Mouse (Mus musculus): ENCODE results near the gene Ttc7b. TPM values are rescaled to one million over a fixed set of nuclear protein-coding genes. Genes with fewer than 3 reads are reported as not detected.

The Ttc7b gene
- total RNA-seq, 2 experiments from 2014 or later: 138 to 139 TPM

DNA sequence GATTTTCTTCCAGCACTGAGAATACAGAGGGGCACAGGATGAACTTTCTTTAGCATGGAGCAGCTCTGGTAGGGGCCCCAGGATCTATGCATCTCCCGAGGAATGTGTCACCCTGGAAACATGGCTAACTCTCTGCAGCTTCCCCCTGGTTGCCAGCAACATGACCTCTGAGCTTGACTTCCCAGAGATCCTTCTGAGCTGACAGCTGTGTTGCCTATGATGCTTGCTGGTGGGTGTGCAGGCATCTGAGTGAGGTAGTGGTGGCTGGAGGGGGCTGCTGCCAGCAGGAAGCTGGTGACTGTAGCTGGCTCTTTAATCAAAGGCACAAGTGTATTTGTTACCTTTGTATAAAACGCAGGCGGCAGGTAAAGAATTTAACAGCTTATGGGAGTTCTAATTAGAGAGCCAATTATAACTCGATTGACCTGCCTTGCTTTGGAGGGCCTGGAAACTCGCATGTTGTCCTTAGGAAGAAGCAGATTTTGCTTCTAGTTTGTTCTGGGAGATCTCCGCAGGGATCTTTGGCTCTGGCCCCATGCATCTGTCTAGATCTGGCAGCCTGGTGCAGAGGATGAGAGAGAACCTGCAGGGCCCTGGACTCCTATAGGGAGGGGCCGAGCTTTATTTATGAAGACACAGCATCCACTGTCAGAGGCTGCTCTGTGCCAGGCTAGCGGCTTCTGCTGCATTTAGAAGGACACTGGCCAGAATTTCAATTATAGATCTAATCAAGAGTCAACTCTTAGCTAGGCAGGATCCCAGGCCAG lies 205.3 kb downstream of the Ttc7b start:
- no peak for DNase-seq
- intact Hi-C loops (cut with DNase I): no loop called here

DNA sequence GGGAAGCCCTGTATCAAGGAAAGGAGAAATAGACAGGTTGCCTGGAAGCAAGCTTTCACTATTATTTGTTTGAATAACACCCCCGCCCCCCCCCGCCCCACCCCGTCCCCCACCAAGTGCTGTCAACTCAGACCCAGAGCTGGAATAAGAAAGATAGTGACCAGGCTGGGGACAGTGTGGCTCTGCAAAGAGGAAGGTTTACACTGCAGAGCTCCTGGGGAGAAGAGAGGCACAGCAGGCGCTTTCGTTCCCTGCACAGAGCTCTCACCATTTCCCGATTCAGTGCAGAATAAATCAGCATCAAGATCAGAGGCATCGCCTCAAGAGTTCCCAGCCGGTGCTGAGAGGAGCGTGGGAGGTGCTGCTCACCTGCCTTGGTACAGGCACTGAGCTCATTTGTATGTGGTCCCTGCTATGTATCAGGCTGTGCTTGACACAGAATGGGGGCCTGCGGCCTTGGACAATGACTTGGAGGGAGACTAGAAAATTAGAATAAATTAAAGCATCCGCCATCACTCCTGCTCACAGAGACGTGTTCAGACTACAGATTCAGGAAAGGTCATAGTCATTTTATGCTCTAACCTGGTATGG lies 206.7 kb downstream of the Ttc7b start:
- intact Hi-C loops (cut with DNase I): no loop called here
- DNase-seq: no peak

DNA sequence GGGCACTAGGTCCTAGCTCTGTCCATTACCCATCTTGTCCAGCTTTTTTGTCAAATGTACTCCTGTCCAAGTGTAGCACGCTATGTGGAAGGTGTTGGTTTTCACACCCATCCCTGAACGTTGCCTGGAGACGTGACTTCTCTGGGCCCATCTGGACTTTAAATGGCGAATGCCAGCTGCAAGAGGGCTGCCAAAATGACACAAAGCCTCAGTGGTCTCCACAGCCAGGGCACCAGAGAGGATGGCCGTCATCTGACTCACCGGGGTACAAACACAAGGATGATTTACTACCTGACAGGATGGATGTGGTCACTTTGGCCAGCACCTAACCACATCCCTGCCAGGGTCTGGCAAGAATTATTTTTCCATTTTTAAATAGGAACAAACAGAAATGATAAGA lies 207.4 kb downstream of the Ttc7b start:
- intact Hi-C loops (cut with DNase I): no loop called here
- DNase-seq: no peak

DNA sequence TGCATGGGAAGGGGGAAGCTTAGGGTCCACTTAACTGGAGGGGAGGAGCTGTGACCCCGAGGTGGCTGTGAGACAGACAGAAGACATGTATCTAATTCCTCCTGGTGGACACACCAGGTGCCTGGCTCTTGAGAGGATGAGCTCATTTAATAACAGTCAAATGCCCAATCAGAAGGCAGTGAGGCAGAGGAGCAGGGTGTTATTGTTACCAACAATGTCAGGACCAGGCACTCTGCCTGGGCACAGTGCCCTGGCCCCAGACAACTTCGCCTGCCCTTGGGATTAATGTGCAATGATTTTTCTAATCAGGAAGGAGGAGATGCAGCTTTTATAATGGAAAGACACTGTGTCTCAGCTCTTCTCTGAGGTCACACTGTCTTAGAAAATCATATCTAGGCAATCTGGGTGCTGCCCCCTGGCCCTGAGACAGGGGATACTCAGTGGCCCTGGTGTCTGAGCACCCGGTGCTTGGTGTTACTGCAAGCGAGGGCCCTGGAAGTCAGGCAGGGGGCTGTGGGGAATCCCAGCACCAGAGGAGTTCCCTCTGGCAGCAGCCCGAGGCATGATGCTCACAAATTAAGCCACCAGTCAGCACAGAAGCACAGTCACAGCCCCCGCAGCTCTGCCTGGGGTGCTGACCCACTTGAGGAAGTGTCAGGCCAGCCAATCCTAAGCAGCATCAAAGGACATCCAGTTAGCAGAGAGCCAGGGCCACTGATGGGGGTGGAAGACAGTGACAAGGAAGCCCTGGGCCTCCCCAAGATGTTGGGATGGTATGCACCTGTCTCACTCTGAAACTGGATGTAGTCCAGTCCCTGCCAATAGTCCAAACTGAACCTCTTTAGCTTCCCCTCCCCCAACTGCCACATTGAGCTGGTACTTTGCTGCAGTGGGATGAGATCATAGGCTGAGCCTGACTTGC lies 209.9 kb downstream of the Ttc7b start:
- intact Hi-C loops (cut with DNase I): no loop called here

GRCm38 (mm10) chr12:100309201-100309600 lies 211.4 kb downstream of the Ttc7b start:
- DNase-seq: no peak
- intact Hi-C loops (cut with DNase I): loop anchor here (5.0 kb wide), 1 partner anchor 107 kb away; no protein-coding TSS in a partner anchor

More for the DNA sequence above, 209.9 kb downstream of the Ttc7b start:
- DNase-seq: no peak

DNA sequence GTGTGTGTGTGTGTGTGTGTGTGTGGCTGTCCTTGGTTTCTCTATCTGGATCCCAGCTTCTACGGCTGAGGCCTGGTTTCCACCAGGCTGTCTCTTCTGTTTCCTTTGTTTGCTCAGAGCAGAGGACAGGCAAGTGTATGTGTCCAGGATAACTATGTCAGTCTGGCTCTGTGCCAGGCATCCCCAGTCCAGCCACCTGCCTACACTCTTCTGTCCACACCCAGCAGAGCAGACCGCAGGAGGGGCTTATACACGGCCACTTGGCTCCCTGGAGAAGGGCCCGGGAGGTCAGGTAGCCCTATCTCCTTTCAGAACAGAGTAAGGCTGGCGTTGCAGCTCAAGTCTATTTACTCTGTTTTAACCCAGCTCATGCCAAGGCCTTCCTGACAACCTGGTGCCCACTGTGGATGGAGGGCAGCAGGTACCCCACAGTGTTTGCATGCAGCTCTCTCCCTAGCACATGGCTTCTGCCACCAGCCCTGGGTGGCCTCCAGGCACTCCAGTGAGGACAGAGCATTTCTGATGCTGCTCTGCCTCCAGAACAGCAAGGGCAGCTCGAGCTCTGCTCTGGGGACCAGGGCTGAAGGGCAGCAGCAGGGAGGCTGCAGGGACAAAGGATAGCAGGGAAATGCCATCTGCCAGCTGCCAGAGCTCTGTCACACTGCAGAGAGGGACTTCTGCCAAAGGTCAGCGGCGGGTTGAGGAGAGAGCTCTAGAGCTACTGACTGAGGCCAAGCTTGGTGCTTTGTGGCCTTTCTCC lies 212.9 kb downstream of the Ttc7b start:
- peak in 1 of 2 experiments; percentile 47 for DNase-seq
- intact Hi-C loops (cut with DNase I): loop anchor here (5.0 kb wide), 1 partner anchor 105 kb away; no protein-coding TSS in a partner anchor

GRCm38 (mm10) chr12:100306336-100306735 lies 214.3 kb downstream of the Ttc7b start:
- no peak for DNase-seq
- intact Hi-C loops (cut with DNase I): loop anchor here (5.0 kb wide), 1 partner anchor 104 kb away; no protein-coding TSS in a partner anchor

- intact Hi-C loops (cut with DNase I): loop anchor here (5.0 kb wide), 1 partner anchor 103 kb away; no protein-coding TSS in a partner anchor
Measured at GRCm38 (mm10) chr12:100305051-100305673, 215.5 kb downstream of the Ttc7b start.

GRCm38 (mm10) chr12:100304280-100304679 lies 216.3 kb downstream of the Ttc7b start:
- intact Hi-C loops (cut with DNase I): no loop called here
- DNase-seq: no peak

More at GRCm38 (mm10) chr12:100305051-100305673, 215.5 kb downstream of the Ttc7b start:
- DNase-seq: no peak

DNA sequence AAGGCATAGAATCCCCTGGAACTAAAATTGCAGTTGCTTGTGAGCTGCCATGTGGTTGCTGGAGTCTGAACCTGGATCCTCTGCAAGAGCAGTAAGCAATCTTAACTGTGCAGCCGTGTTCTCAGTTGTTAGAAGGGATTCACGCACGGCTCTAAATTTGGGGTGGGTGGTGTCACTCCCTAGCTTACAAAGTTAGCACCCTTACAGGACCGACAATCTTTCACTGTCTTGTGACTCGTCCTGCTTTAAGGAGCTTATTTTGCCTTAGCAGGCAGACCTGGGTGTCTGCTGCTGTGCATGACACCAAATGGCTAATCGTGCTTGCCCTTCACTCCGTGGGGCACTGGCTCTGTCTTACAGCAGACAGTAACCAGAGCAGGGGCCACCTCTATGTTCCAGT lies 217.5 kb downstream of the Ttc7b start:
- DNase-seq: no peak
- intact Hi-C loops (cut with DNase I): no loop called here

DNA sequence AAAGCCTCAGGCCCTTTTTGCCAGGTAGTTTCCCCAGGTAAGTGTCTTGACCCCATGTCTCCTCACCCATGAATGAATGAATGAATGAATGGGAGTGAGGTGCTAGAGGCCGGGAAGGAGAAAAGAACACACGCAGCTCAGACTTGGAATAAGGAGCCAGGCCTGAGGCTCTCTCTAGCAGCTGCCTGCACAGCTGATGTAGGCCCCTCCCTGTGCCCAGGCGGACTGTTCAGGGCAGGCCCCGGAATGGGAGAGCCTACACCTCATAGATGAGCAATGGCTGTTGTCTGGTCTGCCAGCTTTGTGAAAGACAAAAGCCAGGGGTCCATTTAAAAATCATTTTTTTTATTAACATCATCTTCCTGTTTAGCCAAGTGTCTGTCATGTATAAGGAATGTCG lies 220.2 kb downstream of the Ttc7b start:
- DNase-seq: no peak
- intact Hi-C loops (cut with DNase I): no loop called here

DNA sequence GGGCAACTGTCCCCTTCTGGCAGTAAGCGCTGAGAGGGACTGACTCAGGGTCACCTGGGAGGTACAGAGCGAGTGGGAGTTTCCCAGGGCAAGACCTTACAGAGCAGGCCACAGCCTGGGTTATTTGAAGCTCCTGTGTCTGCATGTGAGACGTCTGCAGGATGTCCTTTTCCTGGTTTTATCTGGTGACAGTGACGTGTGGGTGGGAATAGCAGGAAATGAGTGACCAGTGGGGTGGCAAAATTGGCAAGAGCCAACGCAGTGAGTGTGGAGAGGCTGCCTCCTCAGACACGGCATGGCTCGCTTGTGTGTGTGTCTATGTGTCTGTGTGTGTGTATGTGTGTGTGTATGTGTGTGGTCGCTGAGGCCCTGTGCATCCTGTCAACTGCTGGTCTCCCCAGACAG lies 221.3 kb downstream of the Ttc7b start:
- no peak for DNase-seq
- intact Hi-C loops (cut with DNase I): no loop called here

GRCm38 (mm10) chr12:100298788-100299187 lies 221.8 kb downstream of the Ttc7b start:
- DNase-seq: no peak
- intact Hi-C loops (cut with DNase I): no loop called here

- DNase-seq: no peak
- intact Hi-C loops (cut with DNase I): no loop called here
Measured at GRCm38 (mm10) chr12:100297961-100298360, 222.7 kb downstream of the Ttc7b start.

DNA sequence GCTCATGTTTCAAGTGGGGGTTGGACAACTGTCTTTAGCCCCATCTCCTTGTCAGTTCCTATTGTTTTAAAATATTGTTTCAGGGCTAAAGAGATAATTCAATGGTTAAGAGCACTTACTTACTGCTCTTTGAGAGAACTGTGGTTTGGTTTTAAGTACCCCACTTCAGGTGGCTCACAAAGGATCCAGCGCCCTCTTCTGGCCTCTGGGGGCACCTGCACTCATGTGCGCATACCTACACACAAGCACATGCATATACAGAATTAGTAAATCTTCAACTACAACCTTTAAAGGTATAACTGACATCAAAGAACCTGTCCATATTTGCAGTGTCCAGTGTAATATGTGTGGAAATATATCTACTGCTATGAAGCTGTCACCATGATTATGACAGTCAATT lies 226.2 kb downstream of the Ttc7b start:
- DNase-seq: no peak
- intact Hi-C loops (cut with DNase I): no loop called here

- intact Hi-C loops (cut with DNase I): no loop called here
- peak in 1 of 2 experiments; percentile 46 for DNase-seq
Measured at GRCm38 (mm10) chr12:100293956-100294355, 226.7 kb downstream of the Ttc7b start.

DNA sequence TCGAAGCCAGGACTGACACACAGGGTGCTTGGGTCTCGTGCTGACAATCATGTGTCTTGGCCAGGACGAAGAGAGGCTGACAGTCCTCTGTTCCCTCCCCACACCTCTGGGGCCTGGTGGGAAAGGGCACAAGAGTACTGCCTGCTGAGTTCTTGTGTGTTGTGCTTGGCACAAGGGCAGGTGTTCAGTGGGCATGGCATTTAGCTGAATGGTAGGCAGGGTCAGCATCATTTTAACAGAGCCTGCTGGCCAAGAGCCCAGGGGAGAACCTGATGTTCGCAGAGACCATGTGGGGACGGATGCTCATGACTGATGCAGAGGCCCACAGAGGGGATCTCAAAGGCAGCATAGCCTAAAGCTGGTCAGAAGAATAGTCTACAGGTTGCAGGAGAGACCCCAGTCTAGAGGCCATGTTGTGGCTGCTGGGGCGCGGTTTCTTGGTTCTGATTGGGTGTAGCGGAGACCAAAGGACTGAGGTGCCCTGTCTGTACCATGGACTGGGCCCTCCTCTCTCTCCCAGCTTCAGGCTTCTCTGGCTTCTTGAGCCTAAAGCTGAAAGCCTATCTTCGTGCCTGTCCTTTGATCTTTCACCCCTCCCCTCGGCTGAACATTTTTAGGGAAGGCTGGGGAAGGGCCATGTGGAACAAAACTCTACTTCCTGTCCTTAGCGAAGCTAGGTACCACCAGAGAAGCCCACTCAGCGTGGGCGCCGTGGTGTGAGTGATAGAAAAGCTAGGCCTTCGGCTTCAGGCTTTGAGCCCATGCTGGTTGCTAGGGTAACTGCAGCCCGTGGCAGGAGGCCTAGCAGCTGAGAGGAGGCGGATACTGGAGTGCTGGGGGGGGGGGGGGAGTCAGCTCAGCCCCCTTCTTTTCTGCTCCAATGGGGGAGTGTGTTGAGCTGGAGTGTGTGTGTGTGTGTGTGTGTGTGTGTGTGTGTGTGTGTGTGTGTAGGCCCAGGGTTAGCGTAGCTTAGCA lies 229.6 kb downstream of the Ttc7b start:
- intact Hi-C loops (cut with DNase I): no loop called here
- no peak for DNase-seq

DNA sequence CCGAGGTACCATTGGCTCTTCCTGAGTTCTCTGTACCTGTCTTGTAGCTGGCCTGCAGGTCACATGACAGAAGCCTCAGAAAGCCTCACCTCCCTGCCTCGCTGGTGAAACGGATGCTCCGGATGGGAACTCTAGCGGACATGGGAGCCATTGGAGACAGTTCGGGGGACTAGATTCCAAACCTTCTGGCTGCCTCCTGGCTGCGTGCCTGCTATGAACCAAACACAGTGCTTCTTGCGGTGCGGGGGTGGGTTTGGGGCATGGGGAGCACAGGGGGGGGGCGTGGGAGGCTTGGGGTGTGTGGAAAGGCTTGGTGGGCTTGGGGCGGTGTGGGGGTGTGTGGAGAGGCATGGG lies 230.5 kb downstream of the Ttc7b start:
- DNase-seq: no peak
- intact Hi-C loops (cut with DNase I): no loop called here
